Mouse (Mus musculus) B cell, adult (primary cell): ENCODE data around the gene Krtap10-4. TPM values are rescaled to one million over a fixed set of nuclear protein-coding genes. Genes with fewer than 3 reads are reported as not detected.

Experiments used
- total RNA-seq: library from RNA; stranded (reverse); gene quantifications from 4 replicates; pipeline ENCODE4 v1.2.4, GENCODE M21; 2023; ENCODE audit not compliant: inconsistent age

Krtap10-4 gene
- not detected in 4 replicates for total RNA-seq

DNA sequence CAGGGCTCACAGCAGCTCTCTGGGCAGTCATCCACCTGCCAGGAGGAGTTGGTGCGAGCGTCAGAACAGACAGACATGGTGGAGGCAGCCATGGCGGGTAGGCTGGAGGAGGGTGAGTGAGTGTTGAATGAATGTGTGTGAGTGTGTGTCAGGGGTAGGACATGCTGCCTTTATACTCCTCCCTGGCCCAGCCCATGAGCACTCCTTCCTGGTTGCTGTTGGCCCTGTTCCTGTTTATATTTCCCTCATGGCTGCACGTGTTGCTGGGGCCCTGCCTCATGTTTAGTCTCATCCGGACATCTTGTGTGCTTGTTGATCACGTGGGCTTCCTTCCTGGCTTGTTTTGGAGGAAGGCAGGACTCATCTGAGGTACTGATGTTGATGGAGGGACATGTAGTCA, at the start of gene Krtap10-4:
Gene Krtap10-4 (minus strand): TSS at position 145 of the 400 bp plus-strand sequence.

DNA sequence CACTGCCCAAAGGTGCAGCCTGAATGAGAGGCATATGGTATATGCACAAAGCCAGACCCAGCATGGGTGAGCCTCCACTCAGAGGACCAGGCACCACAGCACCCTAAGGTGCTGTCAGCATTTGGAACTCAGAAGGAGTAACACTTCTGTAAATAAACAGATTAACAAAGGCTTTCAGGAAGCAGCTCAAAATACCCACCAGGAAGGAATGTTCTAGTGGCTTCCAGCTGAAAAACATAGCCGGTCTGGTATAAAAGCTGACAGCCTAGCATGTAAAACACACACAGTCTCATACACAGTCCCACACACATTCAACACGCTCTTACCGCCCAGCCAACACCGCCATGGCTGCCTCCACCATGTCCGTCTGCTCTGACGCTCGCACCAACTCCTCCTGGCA, 34.8 kb upstream of the Krtap10-4 start, which contains the start of gene Gm3285:
Gene Gm3285 (plus strand): TSS at position 301 of the 400 bp plus-strand sequence.

DNA sequence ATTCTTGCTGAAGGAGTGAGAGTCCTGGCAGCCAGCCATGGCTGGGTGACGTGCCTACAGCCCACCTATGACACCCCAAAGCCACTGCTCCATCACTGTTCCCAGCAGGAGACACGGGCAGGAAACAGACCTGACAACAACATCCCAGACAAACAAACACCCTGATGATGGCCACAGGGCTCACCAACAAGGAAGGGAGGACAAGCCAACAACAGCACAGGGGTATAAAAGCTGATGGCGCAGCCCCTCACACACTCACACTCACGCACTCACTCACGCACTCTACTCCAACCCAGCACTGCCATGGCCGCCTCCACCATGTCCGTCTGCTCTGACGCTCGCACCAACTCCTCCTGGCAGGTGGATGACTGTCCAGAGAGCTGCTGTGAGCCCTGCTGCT, 25.7 kb upstream of the Krtap10-4 start, which contains the start of gene Gm10318:
Gene Gm10318 (plus strand): TSS at position 301 of the 400 bp plus-strand sequence.

DNA sequence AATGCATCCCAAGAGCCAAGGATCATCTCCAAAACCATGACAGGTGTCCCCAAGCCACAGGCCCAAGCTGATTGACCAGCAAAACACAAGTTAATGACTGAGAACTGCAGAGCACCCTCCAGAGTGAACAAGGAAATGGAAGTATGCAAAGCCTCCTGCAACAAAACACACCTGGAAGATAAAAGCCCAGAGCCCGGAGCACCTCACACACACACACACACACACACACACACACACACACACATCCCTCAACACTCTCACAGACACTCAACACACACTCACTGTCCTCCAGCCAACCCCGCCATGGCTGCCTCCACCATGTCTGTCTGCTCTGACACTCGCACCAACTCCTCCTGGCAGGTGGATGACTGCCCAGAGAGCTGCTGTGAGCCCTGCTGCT, 19.6 kb upstream of the Krtap10-4 start, which contains the start of gene Gm36176:
Gene Gm36176 (plus strand): TSS at position 301 of the 400 bp plus-strand sequence.

DNA sequence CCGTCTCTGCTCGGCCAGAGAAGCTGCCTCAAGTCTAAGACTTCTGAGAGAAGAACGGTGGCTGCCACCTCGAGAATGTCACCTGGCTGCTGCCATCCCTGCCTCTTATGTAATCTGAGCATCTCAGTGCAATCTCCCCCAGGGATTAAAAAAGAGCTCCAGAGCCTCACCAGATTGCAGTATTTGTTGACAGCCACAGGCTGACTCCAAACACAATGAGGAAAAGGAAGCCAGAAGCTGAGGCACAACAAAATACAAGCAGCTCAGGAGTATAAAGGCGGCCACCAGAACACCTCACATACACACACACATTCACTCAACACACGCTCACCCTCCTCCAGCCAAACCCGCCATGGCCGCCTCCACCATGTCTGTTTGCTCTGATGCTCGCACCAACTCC, 8.8 kb upstream of the Krtap10-4 start, which contains the start of gene Krtap10-10:
Gene Krtap10-10 (plus strand): TSS at position 301 of the 400 bp plus-strand sequence.

DNA sequence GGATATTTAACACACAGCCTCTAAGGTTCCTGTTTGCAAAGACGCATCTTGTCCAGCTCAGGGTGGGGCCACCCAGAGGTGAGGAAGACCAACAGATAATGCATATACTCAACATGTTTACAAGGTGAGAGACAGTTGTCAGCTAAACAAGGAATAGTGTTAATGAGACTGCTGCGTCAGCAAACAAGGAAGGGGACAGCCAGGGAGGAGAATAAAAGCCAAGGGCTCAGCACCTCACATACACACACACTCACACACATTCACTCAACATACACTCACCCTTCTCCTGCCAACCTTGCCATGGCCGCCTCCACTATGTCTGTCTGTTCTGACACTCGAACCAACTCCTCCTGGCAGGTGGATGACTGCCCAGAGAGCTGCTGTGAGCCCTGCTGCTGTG, 12.5 kb downstream of the Krtap10-4 start, which contains the start of gene Gm2696:
Gene Gm2696 (plus strand): TSS at position 301 of the 400 bp plus-strand sequence.

DNA sequence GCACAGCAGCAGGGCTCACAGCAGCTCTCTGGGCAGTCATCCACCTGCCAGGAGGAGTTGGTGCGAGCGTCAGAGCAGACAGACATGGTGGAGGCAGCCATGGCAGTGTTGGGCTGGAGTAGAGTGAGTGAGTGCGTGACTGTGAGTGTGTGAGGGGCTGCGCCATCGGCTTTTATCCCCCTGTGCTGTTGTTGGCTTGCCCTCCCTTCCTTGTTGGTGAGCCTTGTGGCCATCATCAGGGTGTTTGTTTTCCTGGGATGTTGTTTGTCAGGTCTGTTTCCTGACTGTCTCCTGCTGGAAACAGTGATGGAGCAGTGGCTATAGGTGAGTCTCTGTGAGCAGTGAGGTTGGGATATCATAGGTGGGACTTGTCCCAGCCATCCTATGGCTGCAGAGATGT, 15.2 kb downstream of the Krtap10-4 start, which contains the start of gene Gm9507:
Gene Gm9507 (minus strand): TSS at position 101 of the 400 bp plus-strand sequence.

DNA sequence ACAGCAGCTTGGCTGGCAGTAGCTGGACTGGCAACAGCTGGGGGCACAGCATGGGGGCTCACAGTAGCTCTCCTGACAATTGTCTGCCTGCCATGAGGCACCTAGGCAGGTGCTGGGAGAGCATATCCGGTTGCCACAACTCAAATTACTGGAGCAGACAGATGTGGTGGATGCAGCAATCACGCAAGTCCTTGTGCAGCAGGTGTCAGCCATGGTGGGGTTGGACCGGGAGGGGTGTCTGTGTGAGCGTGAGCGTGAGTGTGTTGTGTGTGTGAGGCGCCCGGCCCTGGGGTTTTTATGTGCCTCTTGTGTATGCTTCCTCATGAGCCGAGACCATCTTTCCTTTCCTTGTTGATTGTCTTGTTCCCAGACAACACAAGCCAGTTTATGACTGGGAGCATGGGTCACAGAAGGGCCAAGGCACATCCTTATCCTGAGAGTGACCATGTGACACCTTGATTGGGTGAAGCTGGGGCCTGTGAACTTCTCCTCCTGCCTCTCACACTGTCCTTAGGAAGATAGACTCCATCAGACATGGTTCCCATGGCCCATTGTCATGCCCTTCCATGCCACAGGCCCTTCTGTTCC, 27.9 kb downstream of the Krtap10-4 start, which contains the start of gene Gm19668:
Gene Gm19668 (minus strand): TSS at position 213 of the 588 bp plus-strand sequence.

DNA sequence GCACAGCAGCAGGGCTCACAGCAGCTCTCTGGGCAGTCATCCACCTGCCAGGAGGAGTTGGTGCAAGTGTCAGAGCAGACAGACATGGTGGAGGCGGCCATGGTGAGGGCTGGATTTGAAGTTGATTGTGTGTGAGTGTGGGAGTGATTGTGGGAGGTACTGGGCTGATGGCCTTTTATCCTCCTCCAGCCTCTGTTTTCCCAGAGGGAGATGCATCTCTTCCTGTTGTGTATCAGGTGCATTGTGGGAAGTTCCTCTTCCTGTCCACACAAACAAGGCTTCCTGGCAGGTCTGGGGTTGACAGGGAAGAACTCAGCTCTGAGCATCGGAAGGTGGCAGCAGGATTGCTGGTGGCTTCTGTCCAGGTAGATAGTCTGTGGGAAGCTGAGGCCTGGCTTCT, 31.9 kb downstream of the Krtap10-4 start, which contains the start of gene Gm9639:
Gene Gm9639 (minus strand): TSS at position 101 of the 400 bp plus-strand sequence.

DNA sequence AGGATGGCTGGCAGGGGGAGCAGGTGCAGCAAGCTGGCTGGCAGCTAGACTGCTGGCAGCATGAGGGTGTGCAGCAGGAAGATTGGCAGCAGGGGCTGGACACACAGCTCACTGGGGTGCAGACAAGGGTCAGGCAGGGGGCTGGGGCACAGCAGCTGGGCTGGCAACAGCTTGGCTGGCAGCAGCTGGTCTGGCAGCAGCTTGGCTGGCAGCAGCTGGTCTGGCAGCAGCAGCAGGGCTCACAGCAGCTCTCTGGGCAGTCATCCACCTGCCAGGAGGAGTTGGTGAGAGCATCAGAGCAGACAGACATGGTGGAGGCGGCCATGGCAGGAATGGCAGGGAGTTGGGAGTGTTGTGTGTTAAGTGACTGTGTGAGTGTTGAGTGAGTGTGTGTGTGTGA, 39.0 kb downstream of the Krtap10-4 start, which contains the start of gene Gm7137:
Gene Gm7137 (minus strand): TSS at position 325 of the 400 bp plus-strand sequence.

DNA sequence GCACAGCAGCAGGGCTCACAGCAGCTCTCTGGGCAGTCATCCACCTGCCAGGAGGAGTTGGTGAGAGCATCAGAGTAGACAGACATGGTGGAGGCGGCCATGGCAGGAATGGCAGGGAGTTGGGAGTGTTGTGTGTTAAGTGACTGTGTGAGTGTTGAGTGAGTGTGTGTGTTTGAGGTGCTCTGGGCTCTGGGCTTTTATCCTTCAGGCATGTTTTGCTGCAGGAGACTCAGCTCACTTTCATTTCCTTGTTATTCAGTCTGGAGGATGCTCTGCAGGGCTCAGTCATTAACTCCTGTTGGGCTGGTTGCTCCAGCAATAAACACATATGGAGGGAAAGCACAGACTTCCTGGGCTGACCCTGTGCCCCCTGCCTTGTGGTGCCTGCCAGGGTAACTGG, 44.5 kb downstream of the Krtap10-4 start, which contains the start of gene Gm3250:
Gene Gm3250 (minus strand): TSS at position 101 of the 400 bp plus-strand sequence.

DNA sequence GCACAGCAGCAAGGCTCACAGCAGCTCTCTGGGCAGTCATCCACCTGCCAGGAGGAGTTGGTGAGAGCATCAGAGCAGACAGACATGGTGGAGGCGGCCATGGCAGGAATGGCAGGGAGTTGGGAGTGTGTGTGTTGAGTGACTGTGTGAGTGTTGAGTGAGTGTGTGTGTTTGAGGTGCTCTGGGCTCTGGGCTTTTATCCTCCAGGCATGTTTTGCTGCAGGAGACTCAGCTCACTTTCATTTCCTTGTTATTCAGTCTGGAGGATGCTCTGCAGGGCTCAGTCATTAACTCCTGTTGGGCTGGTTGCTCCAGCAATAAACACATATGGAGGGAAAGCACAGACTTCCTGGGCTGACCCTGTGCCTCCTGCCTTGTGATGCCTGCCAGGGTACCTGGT, 50.1 kb downstream of the Krtap10-4 start, which contains the start of gene Gm7138:
Gene Gm7138 (minus strand): TSS at position 101 of the 400 bp plus-strand sequence.

Other genes with a start within 250 kb of the Krtap10-4 start
- 72.1 to 89.4 TPM (median 78.3 TPM) in 4 replicates for gene Pttg1ip, start 245.4 kb downstream of the Krtap10-4 start, total RNA-seq
- 58.9 to 65.6 TPM (median 62.4 TPM) in 4 replicates for gene Sumo3, start 221.0 kb downstream of the Krtap10-4 start, total RNA-seq
- gene Gm49325, start 220.9 kb downstream of the Krtap10-4 start, total RNA-seq, result 1.3 to 12.1 TPM in 2 of 4 replicates, not detected in the others
- 37.9 to 44.1 TPM (median 41.3 TPM) in 4 replicates for gene Ube2g2, start 204.8 kb downstream of the Krtap10-4 start, total RNA-seq
- 2.7 to 5.5 TPM (median 4.4 TPM) in 4 replicates for gene Tspear, start 140.5 kb downstream of the Krtap10-4 start, total RNA-seq
- gene Gm19402, start 136.3 kb downstream of the Krtap10-4 start, total RNA-seq, result not detected in 4 replicates
- gene Gm9508, start 129.9 kb downstream of the Krtap10-4 start, total RNA-seq, result not detected in 4 replicates
- not detected in 4 replicates for gene Gm10272, start 120.5 kb downstream of the Krtap10-4 start, total RNA-seq
- not detected in 4 replicates for gene Gm10024, start 115.6 kb downstream of the Krtap10-4 start, total RNA-seq
- not detected in 4 replicates for gene Gm10142, start 111.3 kb downstream of the Krtap10-4 start, total RNA-seq
- not detected in 4 replicates for gene Krtap12-1, start 106.5 kb downstream of the Krtap10-4 start, total RNA-seq
- gene Gm10100, start 100.6 kb downstream of the Krtap10-4 start, total RNA-seq, result not detected in 4 replicates
- gene Gm18596, start 84.5 kb downstream of the Krtap10-4 start, total RNA-seq, result not detected in 4 replicates
- not detected in 4 replicates for gene Gm9736, start 75.7 kb downstream of the Krtap10-4 start, total RNA-seq
- gene Gm3233, start 67.4 kb downstream of the Krtap10-4 start, total RNA-seq, result not detected in 4 replicates
- gene Gm3238, start 55.8 kb downstream of the Krtap10-4 start, total RNA-seq, result not detected in 4 replicates
- gene Gm7138, start 50.2 kb downstream of the Krtap10-4 start, total RNA-seq, result not detected in 4 replicates
- not detected in 4 replicates for gene Gm3250, start 44.6 kb downstream of the Krtap10-4 start, total RNA-seq
- not detected in 4 replicates for gene Gm7137, start 38.9 kb downstream of the Krtap10-4 start, total RNA-seq
- gene Gm9639, start 32.0 kb downstream of the Krtap10-4 start, total RNA-seq, result not detected in 4 replicates
- gene Gm19668, start 28.0 kb downstream of the Krtap10-4 start, total RNA-seq, result not detected in 4 replicates
- not detected in 4 replicates for gene Gm9507, start 15.3 kb downstream of the Krtap10-4 start, total RNA-seq
- gene Gm2696, start 12.4 kb downstream of the Krtap10-4 start, total RNA-seq, result not detected in 4 replicates
- not detected in 4 replicates for gene Krtap10-10, start 8.9 kb upstream of the Krtap10-4 start, total RNA-seq
- not detected in 4 replicates for gene Gm36176, start 19.7 kb upstream of the Krtap10-4 start, total RNA-seq
- not detected in 4 replicates for gene Gm10318, start 25.8 kb upstream of the Krtap10-4 start, total RNA-seq
- not detected in 4 replicates for gene Gm3285, start 34.9 kb upstream of the Krtap10-4 start, total RNA-seq
- gene Lrrc3, start 75.4 kb upstream of the Krtap10-4 start, total RNA-seq, result 0.16 to 0.19 TPM in 2 of 4 replicates, not detected in the others
- 17.7 to 30.3 TPM (median 24.5 TPM) in 4 replicates for gene Trpm2, start 143.5 kb upstream of the Krtap10-4 start, total RNA-seq
- 8.2 to 11.2 TPM (median 8.8 TPM) in 4 replicates for gene 1810043G02Rik, start 151.4 kb upstream of the Krtap10-4 start, total RNA-seq
- 74.1 to 88.4 TPM (median 80.7 TPM) in 4 replicates for gene Pfkl, start 183.0 kb upstream of the Krtap10-4 start, total RNA-seq
- gene Dnmt3l, start 214.9 kb upstream of the Krtap10-4 start, total RNA-seq, result not detected in 4 replicates
- gene Aire, start 216.5 kb upstream of the Krtap10-4 start, total RNA-seq, result 0.87 to 2.5 TPM (median 1.9 TPM) in 4 replicates
- gene Icosl, start 242.2 kb upstream of the Krtap10-4 start, total RNA-seq, result 233 to 266 TPM (median 256 TPM) in 4 replicates